Mouse (Mus musculus): ENCODE measurements around the gene Calhm2.

DNA sequence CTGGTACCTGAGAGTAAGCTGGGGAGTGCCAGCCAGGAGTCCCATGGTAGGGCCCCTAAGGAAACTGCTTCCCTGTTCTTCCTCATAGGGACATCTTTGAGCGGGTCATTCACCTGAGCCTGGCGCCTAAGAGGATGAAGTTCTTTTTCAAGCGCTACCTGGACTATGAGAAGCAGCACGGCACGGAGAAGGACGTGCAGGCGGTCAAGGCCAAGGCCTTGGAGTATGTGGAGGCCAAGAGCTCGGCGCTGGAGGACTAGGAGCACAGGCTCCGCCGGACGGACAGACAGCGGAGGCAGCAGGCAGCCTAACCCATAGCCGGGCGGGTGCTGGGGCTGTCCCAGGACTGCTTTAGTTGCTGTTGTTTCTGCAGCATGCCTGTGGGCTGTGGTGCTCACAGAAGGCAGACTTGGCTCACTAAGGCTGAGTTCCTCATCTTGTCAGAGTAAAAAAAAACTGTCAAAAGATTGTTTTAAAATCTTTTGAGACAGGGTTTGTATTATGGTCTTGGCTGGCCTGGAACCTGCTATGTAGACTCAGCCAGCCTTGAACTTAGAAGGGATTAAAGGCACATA, 7.5 kb downstream of the Calhm2 start:
- TF ChIP-seq FLI1 (IDR thresholded peaks at IDR 0.05; ENCODE audit: low read length), result no peak
- TF ChIP-seq GATA1 (IDR thresholded peaks at IDR 0.05; ENCODE audit: borderline replicate concordance, low read length), result no peak

Measured in megakaryocyte, embryonic 14.5 days (primary cell).